Mouse (Mus musculus) lung, postnatal 0 days (tissue): Measurements from ENCODE around the gene Rhox2c. TPM values are rescaled to one million over a fixed set of nuclear protein-coding genes. Genes with fewer than 3 reads are reported as not detected.
"Not testable (repeated sequence)": the region's sequence is repeated elsewhere in the genome, so short reads cannot be mapped to it uniquely, and the experiment has no call there.

Experiments
- ATAC-seq: fragments of 200-750 bp; cut with Nextera tagmentation; 2 replicates; pipeline ENCODE4 v1.8.0; 2017; ENCODE audit warnings: moderate library complexity
- DNase-seq: peaks from one replicate; pipeline ENCODE4 v3.0.0-alpha.2; 2016; ENCODE audit warnings: low spot score
- H3K27ac ChIP-seq: fragments of 300-500 bp; sonication (generic); 2 replicates; pipeline ENCODE4 v1.5.1; 2014; ENCODE audit warnings: antibody characterized with exemption, mild to moderate bottlenecking, low read length, mixed read lengths
- H3K27me3 ChIP-seq: fragments of 300-500 bp; sonication (generic); replicated peaks from 2 replicates; pipeline ENCODE4 v1.6.1; 2014; ENCODE audit warnings: low read length, mixed read lengths; ENCODE audit not compliant: insufficient read depth
- H3K36me3 ChIP-seq: fragments of 300-500 bp; sonication (generic); 2 replicates; pipeline ENCODE4 v1.6.1; 2014; ENCODE audit warnings: low read length, mixed read lengths; ENCODE audit not compliant: insufficient read depth
- H3K4me1 ChIP-seq: fragments of 300-500 bp; sonication (generic); 2 replicates; pipeline ENCODE4 v1.6.1; 2014; ENCODE audit warnings: antibody characterized with exemption, low read depth, low read length, mixed read lengths; ENCODE audit not compliant: insufficient read depth
- H3K4me2 ChIP-seq: fragments of 300-500 bp; sonication (generic); replicated peaks from 2 replicates; pipeline ENCODE4 v1.6.1; 2014; ENCODE audit warnings: low read depth, mild to moderate bottlenecking, low read length, moderate library complexity, mixed read lengths
- H3K4me3 ChIP-seq: fragments of 300-500 bp; sonication (generic); 2 replicates; pipeline ENCODE4 v1.5.1; 2014; ENCODE audit warnings: low read depth, low read length
- H3K9ac ChIP-seq: fragments of 300-500 bp; sonication (generic); replicated peaks from 2 replicates; pipeline ENCODE4 v1.6.1; 2014; ENCODE audit warnings: low read depth, mild to moderate bottlenecking
- H3K9me3 ChIP-seq: fragments of 300-500 bp; sonication (generic); 2 replicates; pipeline ENCODE4 v1.6.1; 2016; ENCODE audit warnings: low read length, mixed read lengths
- WGBS: fragments of 180-500 bp; shearing (Covaris S2); extraction: QIAGEN DNeasy Blood & Tissue Kit; methylation state at CpG from one replicate; pipeline ENCODE4 v1.1.7; 2014; 5-methylcytosine and 5-hydroxymethylcytosine counted together
- polyA plus RNA-seq: library from polyadenylated mRNA; unstranded; fragments of >200 nt; fragmentation: Nextera tagmentation; extraction: Ambion mirVana; gene quantifications from 2 replicates; pipeline ENCODE4 v1.2.1, GENCODE M21; 2015

The Rhox2c gene
- polyA plus RNA-seq = not detected in 2 replicates

DNA sequence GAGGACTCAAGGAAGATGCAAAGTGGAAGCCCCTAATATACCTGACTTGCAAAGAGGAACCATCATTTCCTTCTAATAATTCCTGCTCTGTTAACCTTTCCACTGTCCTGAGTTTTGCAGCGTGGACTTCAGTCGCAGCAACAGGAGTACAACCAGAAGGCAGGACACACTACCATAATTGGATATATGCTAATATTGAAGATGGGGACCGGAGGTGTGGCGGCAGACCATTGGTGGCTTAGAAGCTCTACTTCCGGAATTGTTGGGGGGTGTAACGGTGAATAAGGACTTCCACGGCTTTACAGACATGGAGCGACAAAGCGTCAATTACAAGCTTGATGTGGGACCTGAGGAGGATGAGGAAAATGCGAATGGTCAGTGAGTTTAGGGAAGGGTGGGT is at the start of gene Rhox2c:
Gene Rhox2c, plus strand, starts transcription at position 301 of the 400 bp plus-strand sequence.
- not testable (repeated sequence) for H3K27ac ChIP-seq, H3K9ac ChIP-seq, H3K4me1 ChIP-seq, DNase-seq, H3K4me2 ChIP-seq, ATAC-seq, H3K36me3 ChIP-seq, H3K4me3 ChIP-seq, H3K9me3 ChIP-seq, H3K27me3 ChIP-seq
- 100% methylated on average over 4 of the region's 10 CpGs for WGBS

DNA sequence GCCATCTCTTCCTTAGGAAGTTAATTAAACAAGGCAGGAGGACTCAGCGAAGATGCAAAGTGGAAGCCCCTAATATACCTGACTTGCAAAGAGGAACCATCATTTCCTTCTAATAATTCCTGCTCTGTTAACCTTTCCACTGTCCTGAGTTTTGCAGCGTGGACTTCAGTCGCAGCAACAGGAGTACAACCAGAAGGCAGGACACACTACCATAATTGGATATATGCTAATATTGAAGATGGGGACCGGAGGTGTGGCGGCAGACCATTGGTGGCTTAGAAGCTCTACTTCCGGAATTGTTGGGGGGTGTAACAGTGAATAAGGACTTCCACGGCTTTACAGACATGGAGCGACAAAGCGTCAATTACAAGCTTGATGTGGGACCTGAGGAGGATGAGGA is 41.7 kb upstream of the Rhox2c start, which contains the start of gene Rhox2b:
Gene Rhox2b, plus strand, starts transcription at position 301 of the 400 bp plus-strand sequence.
- H3K9ac ChIP-seq, H3K4me3 ChIP-seq, H3K4me2 ChIP-seq, H3K9me3 ChIP-seq, H3K4me1 ChIP-seq, ATAC-seq, H3K36me3 ChIP-seq, H3K27me3 ChIP-seq, H3K27ac ChIP-seq, DNase-seq: not testable (repeated sequence)
- WGBS = no CpG with 5 or more reads among the region's 9 CpGs

DNA sequence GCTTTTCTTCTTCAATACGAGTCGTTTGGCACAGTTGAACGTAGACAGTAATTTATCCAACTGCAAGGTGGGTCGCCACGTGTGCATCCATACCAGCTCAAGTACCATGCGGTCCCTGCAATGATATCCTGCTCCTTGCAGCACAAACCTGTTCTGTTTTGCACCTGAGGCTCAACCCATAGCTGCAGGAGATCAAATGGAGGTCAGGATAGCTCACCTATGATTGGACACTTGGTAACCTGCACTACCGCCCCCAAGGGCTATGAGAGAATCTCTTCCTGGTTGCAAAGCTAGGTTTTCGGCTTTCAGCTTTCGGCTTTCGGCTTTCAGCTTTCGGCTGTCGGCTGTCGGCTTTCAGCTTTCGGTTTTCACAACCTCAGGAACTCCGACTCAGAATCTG is 21.3 kb upstream of the Rhox2c start, which contains the start of gene Rhox4b:
Gene Rhox4b, plus strand, starts transcription at position 301 of the 400 bp plus-strand sequence.
- not testable (repeated sequence) for H3K4me3 ChIP-seq, H3K36me3 ChIP-seq, H3K4me1 ChIP-seq, H3K9me3 ChIP-seq, ATAC-seq, H3K4me2 ChIP-seq, H3K9ac ChIP-seq, H3K27ac ChIP-seq, DNase-seq, H3K27me3 ChIP-seq
- 77% methylated on average over 14 of the region's 15 CpGs for WGBS

DNA sequence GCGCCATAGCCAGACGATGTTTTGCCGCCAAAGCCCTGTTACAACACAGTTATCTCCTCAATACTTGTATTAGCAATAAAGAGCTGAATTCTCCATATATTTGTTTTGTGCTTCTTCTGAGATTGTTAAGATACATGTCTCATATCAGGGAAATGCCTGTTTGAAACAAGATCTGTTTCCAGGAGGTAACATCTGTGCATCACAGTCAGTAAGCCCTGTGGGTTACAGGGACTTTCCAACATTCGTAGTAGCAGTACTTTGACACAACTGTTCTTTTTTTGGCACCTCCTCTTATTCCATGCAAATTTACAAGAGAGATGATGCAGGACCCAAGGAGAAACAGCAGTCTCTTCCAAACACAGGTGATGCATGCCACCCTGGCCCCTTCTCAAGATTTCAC is 4.8 kb downstream of the Rhox2c start, which contains the start of gene Rhox3c:
Gene Rhox3c, plus strand, starts transcription at position 301 of the 400 bp plus-strand sequence.
- not testable (repeated sequence) for H3K9me3 ChIP-seq, H3K4me2 ChIP-seq, H3K27me3 ChIP-seq, ATAC-seq, H3K4me3 ChIP-seq, H3K27ac ChIP-seq, H3K36me3 ChIP-seq, H3K9ac ChIP-seq, DNase-seq, H3K4me1 ChIP-seq
- 88% methylated on average over 3 of the region's 4 CpGs for WGBS

DNA sequence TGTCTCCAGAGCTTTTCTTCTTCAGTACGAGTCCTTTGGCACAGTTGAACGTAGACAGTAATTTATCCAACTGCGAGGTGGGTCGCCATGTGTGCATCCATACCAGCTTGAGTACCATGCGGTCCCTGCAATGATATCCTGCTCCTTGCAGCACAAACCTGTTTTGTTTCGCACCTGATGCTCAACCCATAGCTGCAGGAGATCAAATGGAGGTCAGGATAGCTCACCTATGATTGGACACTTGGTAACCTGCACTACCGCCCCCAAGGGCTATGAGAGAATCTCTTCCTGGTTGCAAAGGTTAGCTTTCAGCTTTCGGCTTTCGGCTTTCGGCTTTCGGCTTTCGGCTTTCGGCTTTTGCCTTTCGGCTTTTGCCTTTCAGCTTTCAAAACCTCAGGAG is 26.6 kb downstream of the Rhox2c start, which contains the start of gene Rhox4c:
Gene Rhox4c, plus strand, starts transcription at position 301 of the 400 bp plus-strand sequence.
- 91% methylated on average over 14 of the region's 14 CpGs for WGBS
- H3K27ac ChIP-seq, H3K9me3 ChIP-seq, H3K4me1 ChIP-seq, ATAC-seq, DNase-seq, H3K4me2 ChIP-seq, H3K4me3 ChIP-seq, H3K36me3 ChIP-seq, H3K27me3 ChIP-seq, H3K9ac ChIP-seq: not testable (repeated sequence)

DNA sequence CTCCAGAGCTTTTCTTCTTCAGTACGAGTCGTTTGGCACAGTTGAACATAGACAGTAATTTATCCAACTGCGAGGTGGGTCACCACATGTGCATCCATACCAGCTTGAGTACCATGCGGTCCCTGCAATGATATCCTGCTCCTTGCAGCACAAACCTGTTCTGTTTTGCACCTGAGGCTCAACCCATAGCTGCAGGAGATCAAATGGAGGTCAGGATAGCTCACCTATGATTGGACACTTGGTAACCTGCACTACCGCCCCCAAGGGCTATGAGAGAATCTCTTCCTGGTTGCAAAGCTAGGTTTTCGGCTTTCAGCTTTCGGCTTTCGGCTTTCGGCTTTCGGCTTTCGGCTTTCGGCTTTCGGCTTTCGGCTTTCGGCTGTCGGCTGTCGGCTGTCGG is 60.6 kb downstream of the Rhox2c start, which contains the start of gene Rhox4d:
Gene Rhox4d, plus strand, starts transcription at position 301 of the 400 bp plus-strand sequence.
- H3K4me3 ChIP-seq, H3K27ac ChIP-seq, H3K36me3 ChIP-seq, H3K27me3 ChIP-seq, H3K9ac ChIP-seq, DNase-seq, H3K4me2 ChIP-seq, ATAC-seq, H3K4me1 ChIP-seq, H3K9me3 ChIP-seq: not testable (repeated sequence)
- WGBS = 90% methylated on average over 14 of the region's 18 CpGs

Other genes starting within 250 kb of the Rhox2c start
- gene Gm9, start 242.6 kb upstream of the Rhox2c start, polyA plus RNA-seq = not detected in 2 replicates
- not detected in 2 replicates for gene Rhox1, start 231.4 kb upstream of the Rhox2c start, polyA plus RNA-seq
- gene Rhox2a, start 208.7 kb upstream of the Rhox2c start, polyA plus RNA-seq = not detected in 2 replicates
- gene Rhox3a, start 203.8 kb upstream of the Rhox2c start, polyA plus RNA-seq = not detected in 2 replicates
- gene Rhox4a, start 188.3 kb upstream of the Rhox2c start, polyA plus RNA-seq = not detected in 2 replicates
- not detected in 2 replicates for gene Rhox3a2, start 73.7 kb upstream of the Rhox2c start, polyA plus RNA-seq
- not detected in 2 replicates for gene Rhox4a2, start 62.8 kb upstream of the Rhox2c start, polyA plus RNA-seq
- gene Rhox2b, start 41.6 kb upstream of the Rhox2c start, polyA plus RNA-seq = not detected in 2 replicates
- not detected in 2 replicates for gene Rhox4b, start 21.2 kb upstream of the Rhox2c start, polyA plus RNA-seq
- gene Rhox3c, start 4.9 kb downstream of the Rhox2c start, polyA plus RNA-seq = not detected in 2 replicates
- not detected in 2 replicates for gene Rhox4c, start 26.7 kb downstream of the Rhox2c start, polyA plus RNA-seq
- gene Rhox2d, start 39.7 kb downstream of the Rhox2c start, polyA plus RNA-seq = not detected in 2 replicates
- gene Rhox4d, start 60.7 kb downstream of the Rhox2c start, polyA plus RNA-seq = not detected in 2 replicates
- gene Rhox2e, start 76.8 kb downstream of the Rhox2c start, polyA plus RNA-seq = not detected in 2 replicates
- not detected in 2 replicates for gene Rhox3e, start 88.3 kb downstream of the Rhox2c start, polyA plus RNA-seq
- gene Rhox4e, start 103.7 kb downstream of the Rhox2c start, polyA plus RNA-seq = not detected in 2 replicates
- gene Rhox2f, start 117.7 kb downstream of the Rhox2c start, polyA plus RNA-seq = not detected in 2 replicates
- gene Rhox3f, start 127.3 kb downstream of the Rhox2c start, polyA plus RNA-seq = not detected in 2 replicates
- not detected in 2 replicates for gene Rhox4f, start 154.0 kb downstream of the Rhox2c start, polyA plus RNA-seq
- gene Rhox3g, start 174.9 kb downstream of the Rhox2c start, polyA plus RNA-seq = not detected in 2 replicates
- gene Rhox2g, start 189.8 kb downstream of the Rhox2c start, polyA plus RNA-seq = not detected in 2 replicates
- not detected in 2 replicates for gene Rhox4g, start 197.6 kb downstream of the Rhox2c start, polyA plus RNA-seq
- not detected in 2 replicates for gene Rhox3h, start 215.1 kb downstream of the Rhox2c start, polyA plus RNA-seq
- gene Rhox2h, start 219.6 kb downstream of the Rhox2c start, polyA plus RNA-seq = not detected in 2 replicates